Mouse (Mus musculus): Measurements from ENCODE around the gene Parp11. TPM values are rescaled to one million over a fixed set of nuclear protein-coding genes. Genes with fewer than 3 reads are reported as not detected.

Parp11 gene
- polyA plus RNA-seq, 1 experiment from 2014 or later = 111 TPM

GRCm38 (mm10) chr6:127538118-127538517 is 91.5 kb downstream of the Parp11 start:
- DNase-seq = no peak
- no peaks in the 10 kb centered on the region for H3K27me3 ChIP-seq (ENCODE audit: control insufficient read depth, insufficient read depth, low read length)
- ATAC-seq (ENCODE audit: low FRiP score, low TSS enrichment) = no peak
- H3K4me1 ChIP-seq (ENCODE audit: control insufficient read depth, insufficient read depth, low read length) = no peaks in the 10 kb centered on the region
- no peak overlapping the region for H3K9ac ChIP-seq (replicated peaks; ENCODE audit: low read length)
- H3K27ac ChIP-seq (replicated peaks; ENCODE audit: low read depth, low read length) = no peak overlapping the region
- H3K4me2 ChIP-seq (ENCODE audit: low read length) = no peak overlapping the region
- H3K4me3 ChIP-seq (replicated peaks; ENCODE audit: low read depth, low read length) = no peak overlapping the region
- H3K36me3 ChIP-seq (ENCODE audit: control insufficient read depth, insufficient read depth, low read length) = no peaks in the 10 kb centered on the region
- H3K9me3 ChIP-seq (ENCODE audit: control insufficient read depth, low read length) = no peaks in the 10 kb centered on the region
- WGBS = 77% methylated on average over 2 of the region's 2 CpGs

- no peak for ATAC-seq (ENCODE audit: low FRiP score, low TSS enrichment)
- no peak for DNase-seq
- H3K27ac ChIP-seq (replicated peaks; ENCODE audit: low read depth, low read length) = no peak overlapping the region
- no peaks in the 10 kb centered on the region for H3K27me3 ChIP-seq (ENCODE audit: control insufficient read depth, insufficient read depth, low read length)
- H3K4me1 ChIP-seq (ENCODE audit: control insufficient read depth, insufficient read depth, low read length) = no peaks in the 10 kb centered on the region
- WGBS = 89% methylated on average over 4 of the region's 4 CpGs
- no peaks in the 10 kb centered on the region for H3K36me3 ChIP-seq (ENCODE audit: control insufficient read depth, insufficient read depth, low read length)
- no peak overlapping the region for H3K4me2 ChIP-seq (ENCODE audit: low read length)
- H3K9me3 ChIP-seq (ENCODE audit: control insufficient read depth, low read length) = no peaks in the 10 kb centered on the region
- H3K4me3 ChIP-seq (replicated peaks; ENCODE audit: low read depth, low read length) = no peak overlapping the region
- H3K9ac ChIP-seq (replicated peaks; ENCODE audit: low read length) = no peak overlapping the region
Observed at GRCm38 (mm10) chr6:127539226-127539625, 92.6 kb downstream of the Parp11 start.

DNA sequence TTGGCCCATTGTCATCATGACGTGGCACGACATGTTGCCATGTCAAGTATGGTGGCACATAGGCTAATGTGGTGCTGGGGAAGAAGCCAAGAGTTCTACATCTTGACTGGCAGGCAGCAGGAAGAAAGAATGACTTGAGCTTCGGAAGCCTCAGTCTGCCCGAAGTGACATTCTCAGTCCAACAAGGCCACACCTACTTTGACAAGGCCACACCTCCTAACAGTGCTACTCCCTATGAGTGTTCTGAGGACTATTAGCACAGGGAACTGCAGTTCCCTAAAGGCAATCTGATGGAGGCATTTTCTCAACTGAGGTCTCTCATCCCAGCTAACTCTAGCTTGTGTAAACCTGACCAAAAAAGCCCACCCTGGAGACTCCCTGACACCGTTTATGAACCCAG is 93.0 kb downstream of the Parp11 start:
- Histone ChIP-seq H3K4me1 (ENCODE audit: control insufficient read depth, insufficient read depth, low read length) (no peaks in the 10 kb centered on the region), H3K4me3 (replicated peaks; ENCODE audit: low read depth, low read length) (no peak overlapping the region), H3K27me3 (ENCODE audit: control insufficient read depth, insufficient read depth, low read length) (no peaks in the 10 kb centered on the region), H3K27ac (replicated peaks; ENCODE audit: low read depth, low read length) (no peak overlapping the region), H3K9me3 (ENCODE audit: control insufficient read depth, low read length) (no peaks in the 10 kb centered on the region), H3K36me3 (ENCODE audit: control insufficient read depth, insufficient read depth, low read length) (no peaks in the 10 kb centered on the region), H3K4me2 (ENCODE audit: low read length) (no peak overlapping the region), H3K9ac (replicated peaks; ENCODE audit: low read length) (no peak overlapping the region)
- 69% methylated on average over 5 of the region's 5 CpGs for WGBS
- no peak for DNase-seq
- no peak for ATAC-seq (ENCODE audit: low FRiP score, low TSS enrichment)

DNA sequence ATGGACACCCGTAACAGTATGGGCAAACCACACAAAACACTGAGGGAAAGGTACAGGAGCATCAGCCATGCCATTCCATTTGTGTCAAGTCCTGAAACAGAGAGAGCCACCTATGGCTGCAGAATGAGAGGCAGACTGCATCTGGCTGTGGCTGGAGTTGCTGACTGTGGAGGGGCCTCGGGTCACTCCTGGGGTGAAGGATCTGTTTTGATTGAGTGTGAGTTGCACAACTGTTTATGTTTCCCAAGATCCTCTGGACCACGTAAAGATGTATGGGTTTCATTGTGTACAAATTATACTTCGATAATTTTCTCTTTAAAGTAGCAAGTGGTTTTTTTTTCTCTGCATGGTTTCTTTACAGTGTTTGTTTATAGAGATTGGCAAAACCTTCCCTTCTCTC is 93.9 kb downstream of the Parp11 start:
- no peak for ATAC-seq (ENCODE audit: low FRiP score, low TSS enrichment)

GRCm38 (mm10) chr6:127541617-127542374 is 95.2 kb downstream of the Parp11 start:
- DNase-seq (peak; percentile 94), ATAC-seq (ENCODE audit: low FRiP score, low TSS enrichment) (peak; percentile 72; the same call in 1 of the 2 replicates)
- H3K4me2 ChIP-seq (ENCODE audit: low read length) = no peak overlapping the region
- no peak overlapping the region for H3K4me3 ChIP-seq (replicated peaks; ENCODE audit: low read depth, low read length)
- 0 out of 2 replicates have a peak overlapping the region, but pooled peaks have one; percentile 5 for H3K27ac ChIP-seq (replicated peaks; ENCODE audit: low read depth, low read length)
- 33% methylated on average over 18 of the region's 18 CpGs for WGBS
- H3K9ac ChIP-seq (replicated peaks; ENCODE audit: low read length) = 0 out of 2 replicates have a peak overlapping the region, but pooled peaks have one; percentile 14
- no peaks in the 10 kb centered on the region for H3K36me3 ChIP-seq (ENCODE audit: control insufficient read depth, insufficient read depth, low read length)
- H3K4me1 ChIP-seq (ENCODE audit: control insufficient read depth, insufficient read depth, low read length) = 0 out of 2 replicates have a peak, but pooled peaks cover 2% of the 10 kb centered on the region
- H3K27me3 ChIP-seq (ENCODE audit: control insufficient read depth, insufficient read depth, low read length) = no peaks in the 10 kb centered on the region
- H3K9me3 ChIP-seq (ENCODE audit: control insufficient read depth, low read length) = no peaks in the 10 kb centered on the region

More for the DNA sequence above, 93.9 kb downstream of the Parp11 start:
- 79% methylated on average over 4 of the region's 4 CpGs for WGBS
- Histone ChIP-seq H3K4me1 (ENCODE audit: control insufficient read depth, insufficient read depth, low read length) (no peaks in the 10 kb centered on the region), H3K27ac (replicated peaks; ENCODE audit: low read depth, low read length) (no peak overlapping the region), H3K9ac (replicated peaks; ENCODE audit: low read length) (no peak overlapping the region), H3K36me3 (ENCODE audit: control insufficient read depth, insufficient read depth, low read length) (no peaks in the 10 kb centered on the region), H3K4me2 (ENCODE audit: low read length) (no peak overlapping the region), H3K27me3 (ENCODE audit: control insufficient read depth, insufficient read depth, low read length) (no peaks in the 10 kb centered on the region), H3K9me3 (ENCODE audit: control insufficient read depth, low read length) (no peaks in the 10 kb centered on the region), H3K4me3 (replicated peaks; ENCODE audit: low read depth, low read length) (no peak overlapping the region)
- no peak for DNase-seq

Other genes starting within 250 kb of the Parp11 start
- 0.22 and 0.41 TPM in 2 replicates for gene Cracr2a, start 114.5 kb downstream of the Parp11 start, polyA plus RNA-seq (2014; fragmentation: Nextera tagmentation; extraction: Ambion mirVana)

All from midbrain, embryonic 14.5 days (tissue).